Mouse (Mus musculus): ENCODE results near the gene H2-Q7. TPM values are rescaled to one million over a fixed set of nuclear protein-coding genes. Genes with fewer than 3 reads are reported as not detected.
A peak's percentile ranks its signal among the peaks of the same experiment; 100 is the strongest.
"Not testable (repeated sequence)": the region's sequence is repeated elsewhere in the genome, so short reads cannot be mapped to it uniquely, and the experiment has no call there.

Gene H2-Q7
- total RNA-seq, 2 experiments from 2014 or later: 0.61 to 0.82 TPM

- DNase-seq; H3K4me3 ChIP-seq; intact Hi-C loops (cut with DNase I); H3K27ac ChIP-seq: not testable (repeated sequence)
Observed at GRCm38 (mm10) chr17:35428883-35429282, 10.1 kb upstream of the H2-Q7 start.

- H3K27ac ChIP-seq; intact Hi-C loops (cut with DNase I); H3K4me3 ChIP-seq; DNase-seq: not testable (repeated sequence)
Observed at GRCm38 (mm10) chr17:35430671-35431070, 8.3 kb upstream of the H2-Q7 start.

GRCm38 (mm10) chr17:35432167-35432566 is 6.8 kb upstream of the H2-Q7 start:
- H3K4me3 ChIP-seq; H3K27ac ChIP-seq; DNase-seq; intact Hi-C loops (cut with DNase I): not testable (repeated sequence)

GRCm38 (mm10) chr17:35434836-35435235 is 4.1 kb upstream of the H2-Q7 start:
- H3K27ac ChIP-seq; H3K4me3 ChIP-seq; intact Hi-C loops (cut with DNase I); DNase-seq: not testable (repeated sequence)
- TF ChIP-seq CTCF (IDR thresholded peaks at IDR 0.05): peak; percentile 46

- DNase-seq; intact Hi-C loops (cut with DNase I); H3K4me3 ChIP-seq; H3K27ac ChIP-seq: not testable (repeated sequence)
Observed at GRCm38 (mm10) chr17:35435577-35435976, 3.4 kb upstream of the H2-Q7 start.

- H3K4me3 ChIP-seq; DNase-seq; intact Hi-C loops (cut with DNase I); H3K27ac ChIP-seq: not testable (repeated sequence)
Observed at GRCm38 (mm10) chr17:35437386-35437936, 1.5 kb upstream of the H2-Q7 start.

GRCm38 (mm10) chr17:35438395-35438794 is 560 bp upstream of the H2-Q7 start:
- H3K27ac ChIP-seq; DNase-seq; H3K4me3 ChIP-seq; intact Hi-C loops (cut with DNase I): not testable (repeated sequence)

- H3K27ac ChIP-seq; intact Hi-C loops (cut with DNase I): not testable (repeated sequence)
- peak; percentile 29 for DNase-seq
- peak overlapping the region; percentile 67 for H3K4me3 ChIP-seq
Observed at GRCm38 (mm10) chr17:35439295-35439747, 366 bp downstream of the H2-Q7 start.

- intact Hi-C loops (cut with DNase I); H3K27ac ChIP-seq; DNase-seq: not testable (repeated sequence)
- peak overlapping the region; percentile 67; the same call in 1 of the 2 replicates for H3K4me3 ChIP-seq
Observed at GRCm38 (mm10) chr17:35439925-35440645, 1.1 kb downstream of the H2-Q7 start.

GRCm38 (mm10) chr17:35442376-35442775 is 3.4 kb downstream of the H2-Q7 start:
- DNase-seq; H3K4me3 ChIP-seq; intact Hi-C loops (cut with DNase I); H3K27ac ChIP-seq: not testable (repeated sequence)

GRCm38 (mm10) chr17:35444510-35444909 is 5.6 kb downstream of the H2-Q7 start:
- H3K27ac ChIP-seq; DNase-seq; intact Hi-C loops (cut with DNase I); H3K4me3 ChIP-seq: not testable (repeated sequence)

GRCm38 (mm10) chr17:35458247-35458646 is 19.3 kb downstream of the H2-Q7 start:
- DNase-seq; intact Hi-C loops (cut with DNase I); H3K27ac ChIP-seq: not testable (repeated sequence)

GRCm38 (mm10) chr17:35460513-35461341 is 21.8 kb downstream of the H2-Q7 start:
- H3K27ac ChIP-seq; DNase-seq; intact Hi-C loops (cut with DNase I); H3K4me3 ChIP-seq: not testable (repeated sequence)

More at GRCm38 (mm10) chr17:35458247-35458646, 19.3 kb downstream of the H2-Q7 start:
- H3K4me3 ChIP-seq: not testable (repeated sequence)
